Mouse (Mus musculus): Measurements from ENCODE around the gene Eef1g. TPM values are rescaled to one million over a fixed set of nuclear protein-coding genes. Genes with fewer than 3 reads are reported as not detected.
A peak's percentile ranks its signal among the peaks of the same experiment; 100 is the strongest.
"Not testable (repeated sequence)": the region's sequence is repeated elsewhere in the genome, so short reads cannot be mapped to it uniquely, and the experiment has no call there.

Eef1g gene
- polyA plus RNA-seq, 1 experiment: 236 TPM

DNA sequence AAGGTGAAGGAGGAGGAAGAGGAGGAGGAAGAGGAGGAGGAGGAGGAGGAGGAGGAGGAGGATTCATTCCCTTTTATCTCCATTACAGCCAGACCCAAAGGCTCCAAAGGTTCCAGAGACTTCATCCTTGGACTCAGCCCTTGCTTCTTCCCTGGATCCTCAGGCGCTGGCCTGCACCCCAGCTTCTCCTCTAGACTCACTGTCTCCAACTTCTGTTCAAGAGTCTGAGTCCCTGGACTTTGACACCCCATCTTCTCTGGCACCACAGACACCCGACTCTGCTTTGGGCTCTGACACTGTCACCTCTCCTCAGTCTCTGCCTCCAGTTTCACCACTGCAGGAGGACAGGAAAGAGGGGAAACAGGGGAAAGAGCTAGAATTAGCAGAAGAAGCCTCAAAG, 4.6 kb upstream of the Eef1g start:
- WGBS: 57% methylated on average over 2 of the region's 2 CpGs
- peaks cover 1% of the 10 kb centered on the region; the same call in 1 of the 2 replicates for H3K36me3 ChIP-seq (ENCODE audit: control insufficient read depth, insufficient read depth, low read length)
- peaks cover 4% of the 10 kb centered on the region; the same call in 1 of the 2 replicates for H3K4me1 ChIP-seq (ENCODE audit: control insufficient read depth, insufficient read depth, low read length)
- H3K27ac ChIP-seq (ENCODE audit: insufficient read depth, low read depth, low read length): no peak overlapping the region
- no peaks in the 10 kb centered on the region for H3K27me3 ChIP-seq (replicated peaks; ENCODE audit: control insufficient read depth, insufficient read depth, low read length)
- H3K4me3 ChIP-seq (ENCODE audit: insufficient read depth, low read depth, low read length): no peak overlapping the region
- TF ChIP-seq CTCF (conservative IDR thresholded peaks at IDR 0.05; ENCODE audit: insufficient read depth, insufficient read length, low read depth, low read length) (no peak), POLR2A (IDR thresholded peaks at IDR 0.05; ENCODE audit: low read depth, low read length) (no peak)
- DNase-seq: peak; percentile 66

GRCm38 (mm10) chr19:8965075-8965474, 1.8 kb upstream of the Eef1g start:
- WGBS: 74% methylated on average over 11 of the region's 11 CpGs
- TF ChIP-seq CTCF (conservative IDR thresholded peaks at IDR 0.05; ENCODE audit: insufficient read depth, insufficient read length, low read depth, low read length) (no peak), POLR2A (IDR thresholded peaks at IDR 0.05; ENCODE audit: low read depth, low read length) (no peak)
- H3K27me3 ChIP-seq (replicated peaks; ENCODE audit: control insufficient read depth, insufficient read depth, low read length): no peaks in the 10 kb centered on the region
- H3K27ac ChIP-seq (ENCODE audit: insufficient read depth, low read depth, low read length): no peak overlapping the region
- H3K4me1 ChIP-seq (ENCODE audit: control insufficient read depth, insufficient read depth, low read length): peaks cover 4% of the 10 kb centered on the region; the same call in 1 of the 2 replicates
- no peak for DNase-seq
- peaks cover 1% of the 10 kb centered on the region; the same call in 1 of the 2 replicates for H3K36me3 ChIP-seq (ENCODE audit: control insufficient read depth, insufficient read depth, low read length)
- no peak overlapping the region for H3K4me3 ChIP-seq (ENCODE audit: insufficient read depth, low read depth, low read length)

DNA sequence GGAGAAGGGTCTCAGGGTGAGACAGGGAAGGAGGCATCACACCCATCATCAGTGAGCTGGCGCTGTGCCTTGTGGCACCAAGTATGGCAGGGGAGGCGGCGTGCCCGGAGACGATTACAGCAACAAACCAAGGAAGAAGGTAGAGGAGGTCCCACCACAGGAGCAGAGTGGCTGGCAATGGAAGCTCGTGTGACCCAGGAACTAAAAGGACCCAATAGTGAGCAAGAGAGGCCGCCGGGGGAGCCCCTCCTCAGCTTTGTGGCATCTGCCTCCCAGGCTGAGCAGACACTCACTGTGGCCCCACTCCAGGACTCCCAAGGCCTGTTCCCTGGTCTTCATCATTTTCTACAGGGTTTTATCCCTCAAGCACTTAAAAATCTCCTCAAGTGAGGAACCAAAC, 1.1 kb upstream of the Eef1g start:
- 53% methylated on average over 8 of the region's 8 CpGs for WGBS
- H3K36me3 ChIP-seq (ENCODE audit: control insufficient read depth, insufficient read depth, low read length): peaks cover 2% of the 10 kb centered on the region; the same call in 1 of the 2 replicates
- peaks cover 4% of the 10 kb centered on the region; the same call in 1 of the 2 replicates for H3K4me1 ChIP-seq (ENCODE audit: control insufficient read depth, insufficient read depth, low read length)
- H3K27ac ChIP-seq (ENCODE audit: insufficient read depth, low read depth, low read length): no peak overlapping the region
- no peak overlapping the region for H3K4me3 ChIP-seq (ENCODE audit: insufficient read depth, low read depth, low read length)
- no peak for DNase-seq
- H3K27me3 ChIP-seq (replicated peaks; ENCODE audit: control insufficient read depth, insufficient read depth, low read length): no peaks in the 10 kb centered on the region
- TF ChIP-seq POLR2A (IDR thresholded peaks at IDR 0.05; ENCODE audit: low read depth, low read length): no peak
- no peak for TF ChIP-seq CTCF (conservative IDR thresholded peaks at IDR 0.05; ENCODE audit: insufficient read depth, insufficient read length, low read depth, low read length)

GRCm38 (mm10) chr19:8966198-8966589, 647 bp upstream of the Eef1g start:
- H3K4me1 ChIP-seq (ENCODE audit: control insufficient read depth, insufficient read depth, low read length): peaks cover 4% of the 10 kb centered on the region; the same call in 1 of the 2 replicates
- H3K36me3 ChIP-seq (ENCODE audit: control insufficient read depth, insufficient read depth, low read length): peaks cover 2% of the 10 kb centered on the region; the same call in 1 of the 2 replicates
- TF ChIP-seq POLR2A (IDR thresholded peaks at IDR 0.05; ENCODE audit: low read depth, low read length) (no peak), CTCF (conservative IDR thresholded peaks at IDR 0.05; ENCODE audit: insufficient read depth, insufficient read length, low read depth, low read length) (no peak)
- DNase-seq: no peak
- WGBS: 10% methylated on average over 5 of the region's 5 CpGs
- peak overlapping the region; percentile 59 for H3K4me3 ChIP-seq (ENCODE audit: insufficient read depth, low read depth, low read length)
- no peaks in the 10 kb centered on the region for H3K27me3 ChIP-seq (replicated peaks; ENCODE audit: control insufficient read depth, insufficient read depth, low read length)
- peak overlapping the region; percentile 87 for H3K27ac ChIP-seq (ENCODE audit: insufficient read depth, low read depth, low read length)

- Histone ChIP-seq H3K27ac (ENCODE audit: insufficient read depth, low read depth, low read length) (peak overlapping the region; percentile 33; the same call in 1 of the 2 replicates), H3K36me3 (ENCODE audit: control insufficient read depth, insufficient read depth, low read length) (peaks cover 6% of the 10 kb centered on the region), H3K4me1 (ENCODE audit: control insufficient read depth, insufficient read depth, low read length) (peaks cover 4% of the 10 kb centered on the region; the same call in 1 of the 2 replicates), H3K4me3 (ENCODE audit: insufficient read depth, low read depth, low read length) (peak overlapping the region; percentile 75), H3K27me3 (replicated peaks; ENCODE audit: control insufficient read depth, insufficient read depth, low read length) (no peaks in the 10 kb centered on the region)
- DNase-seq: no peak
- TF ChIP-seq CTCF (conservative IDR thresholded peaks at IDR 0.05; ENCODE audit: insufficient read depth, insufficient read length, low read depth, low read length): no peak
- TF ChIP-seq POLR2A (IDR thresholded peaks at IDR 0.05; ENCODE audit: low read depth, low read length): no peak
- 0% methylated on average over 8 of the region's 8 CpGs for WGBS
These were observed 517 bp downstream of the Eef1g start for GRCm38 (mm10) chr19:8967373-8967743.

- Histone ChIP-seq H3K36me3 (ENCODE audit: control insufficient read depth, insufficient read depth, low read length) (peaks cover 6% of the 10 kb centered on the region), H3K4me1 (ENCODE audit: control insufficient read depth, insufficient read depth, low read length) (peaks cover 4% of the 10 kb centered on the region; the same call in 1 of the 2 replicates), H3K4me3 (ENCODE audit: insufficient read depth, low read depth, low read length) (peak overlapping the region; percentile 75), H3K27ac (ENCODE audit: insufficient read depth, low read depth, low read length) (no peak overlapping the region), H3K27me3 (replicated peaks; ENCODE audit: control insufficient read depth, insufficient read depth, low read length) (no peaks in the 10 kb centered on the region)
- no peak for DNase-seq
- TF ChIP-seq CTCF (conservative IDR thresholded peaks at IDR 0.05; ENCODE audit: insufficient read depth, insufficient read length, low read depth, low read length): no peak
- TF ChIP-seq POLR2A (IDR thresholded peaks at IDR 0.05; ENCODE audit: low read depth, low read length): no peak
- 7% methylated on average over 9 of the region's 9 CpGs for WGBS
These were observed 1.1 kb downstream of the Eef1g start for GRCm38 (mm10) chr19:8967893-8968292.

DNA sequence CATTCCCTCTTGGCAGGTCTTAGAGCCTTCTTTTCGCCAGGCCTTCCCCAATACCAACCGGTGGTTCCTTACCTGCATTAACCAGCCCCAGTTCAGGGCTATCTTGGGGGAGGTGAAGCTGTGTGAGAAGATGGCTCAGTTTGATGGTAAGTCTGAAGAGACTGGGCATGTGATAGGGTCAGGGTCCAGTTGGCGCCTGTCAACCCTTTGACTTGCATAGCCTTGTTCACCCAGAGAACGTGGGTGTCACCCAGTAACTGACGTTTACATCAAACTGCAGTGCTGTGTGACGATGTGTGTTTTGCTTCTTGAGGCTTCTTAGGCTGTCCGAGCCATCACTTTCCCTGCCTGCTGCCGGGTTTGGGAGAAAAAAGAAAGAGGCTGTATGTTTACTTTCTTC, 5.7 kb downstream of the Eef1g start:
- H3K27me3 ChIP-seq (replicated peaks; ENCODE audit: control insufficient read depth, insufficient read depth, low read length); H3K4me3 ChIP-seq (ENCODE audit: insufficient read depth, low read depth, low read length); H3K4me1 ChIP-seq (ENCODE audit: control insufficient read depth, insufficient read depth, low read length); H3K27ac ChIP-seq (ENCODE audit: insufficient read depth, low read depth, low read length): not testable (repeated sequence)
- H3K36me3 ChIP-seq (ENCODE audit: control insufficient read depth, insufficient read depth, low read length): peaks cover 10% of the 10 kb centered on the region
- peak; percentile 62 for DNase-seq
- 74% methylated on average over 8 of the region's 8 CpGs for WGBS

Measured in kidney, adult 2 months (tissue).